In genomic region chr3:108363626-108364025, GRCm38 (mm10) we compare ENCODE assay signal across 13 mouse cellular contexts. TPM values are rescaled to one million over a fixed set of nuclear protein-coding genes. Genes with fewer than 3 reads are reported as not detected.
A peak's percentile ranks its signal among the peaks of the same experiment; 100 is the strongest.
DNase-seq lines count a peak whose midpoint lies in the region; ATAC-seq and TF ChIP-seq lines count a peak whose summit lies in the region.
"Had no signal": no experiment of that assay in that cellular context is flagged by ENCODE, and none has a peak within 500 bp of the region (broad histone marks: within the 10 kb centered on the region; RNA-seq: fewer than 3 reads in every experiment).

No protein-coding gene starts in this region.

- H3K9ac ChIP-seq in heart, embryonic 15.5 days = no peak overlapping the region
- H3K9ac ChIP-seq: embryonic facial prominence, embryonic 13.5 days; limb, embryonic 13.5 days; stomach, embryonic 15.5 days had no signal

- no peak overlapping the region for H3K4me3 ChIP-seq in layer of hippocampus, adult 2 months
- no peak overlapping the region for H3K4me3 ChIP-seq in heart, embryonic 15.5 days
- H3K4me3 ChIP-seq: embryonic facial prominence, embryonic 13.5 days; limb, embryonic 13.5 days; stomach, embryonic 15.5 days had no signal

- H3K9me3 ChIP-seq in heart, embryonic 15.5 days (replicated peaks) = no peaks in the 10 kb centered on the region
- H3K9me3 ChIP-seq: embryonic facial prominence, embryonic 13.5 days; limb, embryonic 13.5 days; stomach, embryonic 15.5 days had no signal

- H3K27ac ChIP-seq in layer of hippocampus, adult 2 months = peak overlapping the region; percentile 83
- H3K27ac ChIP-seq in heart, embryonic 15.5 days = peak overlapping the region; percentile 76
- H3K27ac ChIP-seq: embryonic facial prominence, embryonic 13.5 days; limb, embryonic 13.5 days; stomach, embryonic 15.5 days had no signal

- no peaks in the 10 kb centered on the region for H3K36me3 ChIP-seq in heart, embryonic 15.5 days
- H3K36me3 ChIP-seq: embryonic facial prominence, embryonic 13.5 days; stomach, embryonic 15.5 days had no signal

- WGBS in heart, embryonic 15.5 days = 27% methylated on average over 3 of the region's 3 CpGs

- no peak for TF ChIP-seq CTCF in layer of hippocampus, adult 2 months (conservative IDR thresholded peaks at IDR 0.05)
- TF ChIP-seq CTCF in Patski (IDR thresholded peaks at IDR 0.05) = no peak
- TF ChIP-seq CTCF in brain, embryonic 14.5 days (IDR thresholded peaks at IDR 0.05; ENCODE audit: borderline replicate concordance, extremely low read depth, insufficient read depth, insufficient read length) = no peak

- in situ Hi-C loops in Patski (cut with MboI; ENCODE audit: low pct_unique_long_range_greater_than_20kb) = no loop called here

- H3K4me2 ChIP-seq in heart, embryonic 15.5 days = peak overlapping the region; percentile 4; the same call in 1 of the 2 replicates
- H3K4me2 ChIP-seq: embryonic facial prominence, embryonic 13.5 days; limb, embryonic 13.5 days; stomach, embryonic 15.5 days had no signal

- ATAC-seq in Patski = no peak
- peak; percentile 67 for ATAC-seq in heart, embryonic 15.5 days (replicated peaks; ENCODE audit: insufficient number of reproducible peaks, insufficient read depth, low FRiP score, low read depth)
- ATAC-seq in megakaryocyte-erythroid progenitor cell, adult 5-6 weeks (replicated peaks; ENCODE audit: low FRiP score, low TSS enrichment, poor library complexity, severe bottlenecking) = no peak

- peaks cover 25% of the 10 kb centered on the region for H3K4me1 ChIP-seq in heart, embryonic 15.5 days (replicated peaks)

- peak in 1 of 2 experiments; percentile 49 for DNase-seq in layer of hippocampus, adult 2 months (ENCODE audit: low spot score in 2 of 2)
- DNase-seq in layer of hippocampus, postnatal 25 days (ENCODE audit: extremely low spot score in 1 of 2, low spot score in 1 of 2) = no peak
- DNase-seq in Patski (ENCODE audit: low read depth, low spot score) = peak; percentile 10
- peak; percentile 55 for DNase-seq in brain, embryonic 14.5 days (ENCODE audit: low read depth)
- no peak for DNase-seq in natural killer cell, adult 2 months (ENCODE audit: low spot score in 2 of 2)
- DNase-seq: cerebellum, adult 9-10 months; kidney, adult 11 months had no signal

- POLR2A ChIA-PET in Patski (lab: Charles Lee) = interaction anchor here (0.7 to 1.2 kb wide), 2 partner anchors 13 to 21 kb away, joined by 3 read pairs; no protein-coding TSS in a partner anchor

- CTCF ChIA-PET in Patski (lab: Charles Lee) = interaction anchor here (1.1 to 4.7 kb wide), 9 partner anchors 9 to 81 kb away, joined by 3 to 23 read pairs (median 6); no protein-coding TSS in a partner anchor

- no peak for TF ChIP-seq POLR2A in brain, embryonic 14.5 days (IDR thresholded peaks at IDR 0.05; ENCODE audit: borderline replicate concordance, extremely low read depth, insufficient read depth, insufficient read length, poor library complexity, severe bottlenecking)

- H3K27me3 ChIP-seq in Patski = no peaks in the 10 kb centered on the region
- H3K27me3 ChIP-seq in heart, embryonic 15.5 days = no peaks in the 10 kb centered on the region
- H3K27me3 ChIP-seq: embryonic facial prominence, embryonic 13.5 days; limb, embryonic 13.5 days; stomach, embryonic 15.5 days had no signal

RNA-seq across cellular contexts. Expression of gene Mybphl, which starts 1.1 kb away (rescaled TPM):
- total RNA-seq in layer of hippocampus, adult 2 months (2021) = 1 to 10 TPM in 1 of 2 experiments, under 1 TPM in 1; 0.83 to 1.5 TPM
- total RNA-seq in layer of hippocampus, postnatal 25 days (2021) = 1 to 10 TPM in 1 of 2 experiments, under 1 TPM in 1; 0.49 to 1.1 TPM
- polyA plus RNA-seq in Patski (2021) = not detected
- 0.10 and 0.12 TPM in 2 replicates for polyA plus RNA-seq in brain, embryonic 14.5 days (2012; rRNA removed)
- polyA plus RNA-seq in heart, embryonic 15.5 days (2015; fragmentation: Nextera tagmentation; extraction: Ambion mirVana) = 41.5 and 48.0 TPM in 2 replicates
- total RNA-seq in megakaryocyte-erythroid progenitor cell, adult 5-6 weeks (2014; fragmentation: Nextera tagmentation) = not detected in 2 replicates
- total RNA-seq in megakaryocyte-erythroid progenitor cell, adult 5-6 weeks (2017) = not detected in 2 replicates
- polyA plus RNA-seq: embryonic facial prominence, embryonic 13.5 days; limb, embryonic 13.5 days; stomach, embryonic 15.5 days; urinary bladder, adult 2 months had no signal

RNA-seq across cellular contexts. Expression of gene Psrc1, which starts 20.0 kb away (rescaled TPM):
- 10 to 100 TPM; 17.5 to 22.2 TPM for total RNA-seq in layer of hippocampus, adult 2 months (2021)
- total RNA-seq in layer of hippocampus, postnatal 25 days (2021) = 10 to 100 TPM; 15.5 to 17.3 TPM
- polyA plus RNA-seq in Patski (2021) = 29.8 TPM
- 27.1 and 71.0 TPM in 2 replicates for polyA plus RNA-seq in brain, embryonic 14.5 days (2012; rRNA removed)
- polyA plus RNA-seq in heart, embryonic 15.5 days (2015; fragmentation: Nextera tagmentation; extraction: Ambion mirVana) = 17.1 and 23.1 TPM in 2 replicates
- 34.4 and 34.9 TPM in 2 replicates for total RNA-seq in megakaryocyte-erythroid progenitor cell, adult 5-6 weeks (2014; fragmentation: Nextera tagmentation)
- 13.6 and 24.9 TPM in 2 replicates for total RNA-seq in megakaryocyte-erythroid progenitor cell, adult 5-6 weeks (2017)

RNA-seq across cellular contexts. Expression of gene Celsr2, which starts 51.7 kb away (rescaled TPM):
- 100 to 1,000 TPM; 185 to 201 TPM for total RNA-seq in layer of hippocampus, adult 2 months (2021)
- total RNA-seq in layer of hippocampus, postnatal 25 days (2021) = 100 to 1,000 TPM; 172 to 199 TPM
- 90.1 TPM for polyA plus RNA-seq in Patski (2021)
- polyA plus RNA-seq in brain, embryonic 14.5 days (2012; rRNA removed) = 64.9 and 101 TPM in 2 replicates
- 2.4 and 3.6 TPM in 2 replicates for polyA plus RNA-seq in heart, embryonic 15.5 days (2015; fragmentation: Nextera tagmentation; extraction: Ambion mirVana)
- 1.8 and 6.5 TPM in 2 replicates for total RNA-seq in megakaryocyte-erythroid progenitor cell, adult 5-6 weeks (2014; fragmentation: Nextera tagmentation)
- total RNA-seq in megakaryocyte-erythroid progenitor cell, adult 5-6 weeks (2017) = 0.42 and 2.3 TPM in 2 replicates

Comparison
In these comparisons a context has a peak if more than half of its experiments do, and no peak if none do; other contexts are left out.
1. DNase-seq: peak in Patski (single experiment) and brain, embryonic 14.5 days (single experiment); none in layer of hippocampus, postnatal 25 days (0 of 2) and natural killer cell, adult 2 months (0 of 2).
2. RNA of gene Celsr2, which starts 51.7 kb away (total RNA-seq): 185 to 201 TPM in layer of hippocampus, adult 2 months and 172 to 199 TPM in layer of hippocampus, postnatal 25 days; 0.42 to 6.5 TPM in megakaryocyte-erythroid progenitor cell, adult 5-6 weeks; every median in the first group is over 10 times any median in the second.